Mouse (Mus musculus): ENCODE results near the gene Cdkl2.

Gene Cdkl2

GRCm38 (mm10) chr5:92043783-92044182, at the start of gene Cdkl2:
Gene Cdkl2, minus strand, starts transcription at chr5:92043883.
- DNase-seq (ENCODE audit: low spot score), result no peak

- no peak for DNase-seq (ENCODE audit: low spot score)
Measured at GRCm38 (mm10) chr5:92087469-92087868, 43.8 kb upstream of the Cdkl2 start.

- no peak for DNase-seq (ENCODE audit: low spot score)
Measured at GRCm38 (mm10) chr5:92085821-92086550, 42.3 kb upstream of the Cdkl2 start.

- DNase-seq (ENCODE audit: low spot score), result no peak
Measured at GRCm38 (mm10) chr5:92085246-92085645, 41.6 kb upstream of the Cdkl2 start.

GRCm38 (mm10) chr5:92083417-92084038, 39.8 kb upstream of the Cdkl2 start, which contains the start of gene G3bp2:
Gene G3bp2, minus strand, starts transcription at chr5:92083719.
- DNase-seq (ENCODE audit: low spot score), result peak; percentile 98

GRCm38 (mm10) chr5:92082821-92083401, 39.2 kb upstream of the Cdkl2 start:
- DNase-seq (ENCODE audit: low spot score), result peak; percentile 65

- no peak for DNase-seq (ENCODE audit: low spot score)
Measured at GRCm38 (mm10) chr5:92081326-92081725, 37.6 kb upstream of the Cdkl2 start.

GRCm38 (mm10) chr5:92080400-92080799, 36.7 kb upstream of the Cdkl2 start:
- DNase-seq (ENCODE audit: low spot score), result no peak

GRCm38 (mm10) chr5:92079304-92079703, 35.6 kb upstream of the Cdkl2 start:
- DNase-seq (ENCODE audit: low spot score), result no peak

- no peak for DNase-seq (ENCODE audit: low spot score)
Measured at GRCm38 (mm10) chr5:92078751-92079150, 35.1 kb upstream of the Cdkl2 start.

- no peak for DNase-seq (ENCODE audit: low spot score)
Measured at GRCm38 (mm10) chr5:92076273-92076672, 32.6 kb upstream of the Cdkl2 start.

- DNase-seq (ENCODE audit: low spot score), result no peak
Measured at GRCm38 (mm10) chr5:92074061-92074460, 30.4 kb upstream of the Cdkl2 start.

- DNase-seq (ENCODE audit: low spot score), result no peak
Measured at GRCm38 (mm10) chr5:92063192-92063591, 19.5 kb upstream of the Cdkl2 start.

- DNase-seq (ENCODE audit: low spot score), result no peak
Measured at GRCm38 (mm10) chr5:92052866-92053265, 9.2 kb upstream of the Cdkl2 start.

- no peak for DNase-seq (ENCODE audit: low spot score)
Measured at GRCm38 (mm10) chr5:92050419-92050818, 6.7 kb upstream of the Cdkl2 start.

GRCm38 (mm10) chr5:92042377-92043348, 1.0 kb downstream of the Cdkl2 start:
- DNase-seq (ENCODE audit: low spot score), result peak; percentile 82

GRCm38 (mm10) chr5:92019960-92020359, 23.7 kb downstream of the Cdkl2 start:
- DNase-seq (ENCODE audit: low spot score), result no peak

- DNase-seq (ENCODE audit: low spot score), result no peak
Measured at GRCm38 (mm10) chr5:92011756-92012155, 31.9 kb downstream of the Cdkl2 start.

- DNase-seq (ENCODE audit: low spot score), result no peak
Measured at GRCm38 (mm10) chr5:92009827-92010226, 33.9 kb downstream of the Cdkl2 start.

GRCm38 (mm10) chr5:92003011-92003410, 40.7 kb downstream of the Cdkl2 start:
- peak; percentile 43 for DNase-seq (ENCODE audit: low spot score)

- no peak for DNase-seq (ENCODE audit: low spot score)
Measured at GRCm38 (mm10) chr5:92000770-92001169, 42.9 kb downstream of the Cdkl2 start.

- no peak for DNase-seq (ENCODE audit: low spot score)
Measured at GRCm38 (mm10) chr5:91994546-91994945, 49.1 kb downstream of the Cdkl2 start.
